Mouse (Mus musculus) liver, adult 2 months (tissue): ENCODE data around the gene Btbd35f14. TPM values are rescaled to one million over a fixed set of nuclear protein-coding genes. Genes with fewer than 3 reads are reported as not detected.
"Not testable (repeated sequence)": the region's sequence is repeated elsewhere in the genome, so short reads cannot be mapped to it uniquely, and the experiment has no call there.

ENCODE experiments used
- DNase-seq: peaks from one replicate; pipeline ENCODE4 v3.0.0-alpha.2; 2011; ENCODE audit warnings: low read depth, low spot score; ENCODE audit errors: extremely low read depth
- H3K27ac ChIP-seq: fragments of 200-500 bp; replicated peaks from 2 replicates; pipeline ENCODE4 v1.5.1; 2012; ENCODE audit warnings: low read depth, mild to moderate bottlenecking, control low read depth, inconsistent platforms, low read length; ENCODE audit not compliant: insufficient read depth
- H3K27me3 ChIP-seq: fragments of 200-500 bp; 2 replicates; pipeline ENCODE4 v1.6.1; 2012; ENCODE audit warnings: mild to moderate bottlenecking, moderate library complexity, low read length, inconsistent platforms; ENCODE audit not compliant: control insufficient read depth, insufficient read depth
- H3K36me3 ChIP-seq: fragments of 200-500 bp; 2 replicates; pipeline ENCODE4 v1.6.1; 2012; ENCODE audit warnings: low read length, inconsistent platforms; ENCODE audit not compliant: control insufficient read depth, insufficient read depth
- H3K4me1 ChIP-seq: fragments of 200-500 bp; 2 replicates; pipeline ENCODE4 v1.6.1; 2011; ENCODE audit warnings: low read length; ENCODE audit not compliant: control insufficient read depth, insufficient read depth
- H3K4me3 ChIP-seq: fragments of 200-500 bp; 2 replicates; pipeline ENCODE4 v1.5.1; 2011; ENCODE audit warnings: low read depth, mild to moderate bottlenecking, control low read depth, low read length, moderate library complexity; ENCODE audit not compliant: insufficient read depth
- H3K79me2 ChIP-seq: fragments of 200-500 bp; 2 replicates; pipeline ENCODE4 v1.6.1; 2012; ENCODE audit warnings: inconsistent platforms, mild to moderate bottlenecking, low read length, moderate library complexity; ENCODE audit not compliant: control insufficient read depth, insufficient read depth
- H3K9ac ChIP-seq: fragments of 200-500 bp; 2 replicates; pipeline ENCODE4 v1.6.1; 2012; ENCODE audit warnings: low read depth, mild to moderate bottlenecking, control low read depth, inconsistent platforms, low read length
- WGBS: fragments of 180-500 bp; shearing (Covaris S2); methylation state at CpG from one replicate; pipeline ENCODE4 v1.1.7; 2018; 5-methylcytosine and 5-hydroxymethylcytosine counted together
- polyA plus RNA-seq: library from polyadenylated mRNA; depleted of rRNA; stranded (reverse); fragments of >200 nt; gene quantifications from 2 replicates; pipeline ENCODE4 v1.2.3, GENCODE M21; 2012; rRNA removed
- total RNA-seq: library from RNA; depleted of rRNA; stranded (reverse); fragments of >200 nt; gene quantifications from 2 replicates; pipeline ENCODE4 v1.2.3, GENCODE M21; 2014; rRNA removed

Btbd35f14 gene
- total RNA-seq = not detected in 2 replicates
- not detected in 2 replicates for polyA plus RNA-seq

- DNase-seq, H3K27me3 ChIP-seq, H3K4me3 ChIP-seq, H3K36me3 ChIP-seq, H3K4me1 ChIP-seq, H3K9ac ChIP-seq, H3K79me2 ChIP-seq, H3K27ac ChIP-seq: not testable (repeated sequence)
- WGBS = no CpG with 5 or more reads among the region's 3 CpGs
Observed at GRCm38 (mm10) chrX:33702249-33702648, at the start of gene Btbd35f14. Gene Btbd35f14 (minus strand): TSS chrX:33702349.

DNA sequence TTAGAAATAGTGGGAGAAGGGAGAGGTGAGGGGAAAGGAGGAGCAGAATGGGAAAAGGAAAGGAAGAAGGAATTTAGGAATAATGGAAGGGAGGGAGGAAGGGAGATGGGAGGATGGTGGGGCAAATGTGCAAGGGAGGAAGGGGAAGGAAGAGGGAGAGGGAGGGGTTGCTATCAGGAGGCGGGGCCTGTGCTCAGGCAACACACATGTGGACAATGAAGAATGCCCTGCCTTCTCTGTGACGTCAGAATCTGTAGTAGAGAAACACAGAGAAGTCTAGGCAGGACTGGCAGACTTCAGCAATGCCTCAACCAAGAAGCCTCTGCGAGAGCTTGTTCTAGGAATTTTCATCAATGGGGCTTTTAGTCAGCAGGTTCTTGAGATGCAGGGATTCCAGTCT is 45.3 kb downstream of the Btbd35f14 start, which contains the start of gene Btbd35f13:
Gene Btbd35f13, plus strand, starts transcription at position 301 of the 400 bp plus-strand sequence.
- H3K27ac ChIP-seq, H3K4me3 ChIP-seq, H3K9ac ChIP-seq, H3K27me3 ChIP-seq, DNase-seq, H3K36me3 ChIP-seq, H3K79me2 ChIP-seq, H3K4me1 ChIP-seq: not testable (repeated sequence)
- WGBS = 58% methylated on average over 3 of the region's 3 CpGs

Other genes with a start within 250 kb of the Btbd35f14 start
- not detected in 2 replicates for gene Btbd35f15, start 125.0 kb downstream of the Btbd35f14 start, total RNA-seq
- gene Btbd35f15, start 125.0 kb downstream of the Btbd35f14 start, polyA plus RNA-seq = not detected in 2 replicates
- not detected in 2 replicates for gene Btbd35f13, start 45.2 kb downstream of the Btbd35f14 start, total RNA-seq
- gene Btbd35f13, start 45.2 kb downstream of the Btbd35f14 start, polyA plus RNA-seq = not detected in 2 replicates